Mouse (Mus musculus): ENCODE measurements around the gene Nup85.

DNA sequence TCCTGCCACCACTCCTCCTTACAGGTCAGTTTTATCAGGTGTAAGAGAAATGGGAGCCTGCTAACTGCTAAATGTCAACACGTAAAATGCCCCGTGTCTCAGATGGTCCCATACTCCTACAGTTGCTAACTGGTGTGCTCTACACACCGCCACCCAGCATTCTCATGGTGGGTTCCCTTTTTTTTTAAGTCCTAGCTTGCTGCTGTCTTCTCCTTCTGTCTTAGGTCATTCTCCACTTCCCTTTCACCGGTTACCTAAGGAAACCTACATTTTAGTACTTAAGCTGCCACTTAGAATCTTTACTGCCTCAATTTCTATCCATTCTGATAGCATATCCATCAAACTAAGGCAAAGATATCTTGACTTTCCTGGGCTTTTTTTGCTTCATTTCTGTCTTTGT, 36.9 kb downstream of the Nup85 start:
- TF ChIP-seq CTCF (IDR thresholded peaks at IDR 0.05; ENCODE audit: low read depth, low read length) (no peak), EP300 (IDR thresholded peaks at IDR 0.05; ENCODE audit: insufficient read depth, low read depth, low read length) (no peak), POLR2A (IDR thresholded peaks at IDR 0.05; ENCODE audit: insufficient read depth, low read length) (no peak)
